Mouse (Mus musculus) adrenal gland, postnatal 10 days (tissue): Measurements from ENCODE around the gene Dgki. TPM values are rescaled to one million over a fixed set of nuclear protein-coding genes. Genes with fewer than 3 reads are reported as not detected.

Experiments
- DNase-seq: peaks from one replicate; pipeline ENCODE4 v3.0.0; 2021; ENCODE audit warnings: mixed read lengths
- long read RNA-seq, 2 experiments: library from polyadenylated mRNA; stranded (forward); transcript quantifications; one replicate each; pipeline ENCODE4 v2.0.0; 2021
- total RNA-seq, 2 experiments: library from RNA; stranded (reverse); gene quantifications; 2 replicates each; pipeline ENCODE4 v1.2.3; 2021

The Dgki gene
- 1 to 10 TPM; 2.1 to 2.5 TPM for total RNA-seq
- long read RNA-seq, experiment 1: 0 reads
- long read RNA-seq, experiment 2: 0 reads

GRCm38 (mm10) chr6:37299562-37300390, at the start of gene Dgki:
Gene Dgki, minus strand, starts transcription at chr6:37300184.
- DNase-seq: peak; percentile 47

- no peak for DNase-seq
These were observed 47.6 kb upstream of the Dgki start for GRCm38 (mm10) chr6:37347606-37348005.

GRCm38 (mm10) chr6:37338055-37338454, 38.1 kb upstream of the Dgki start:
- DNase-seq: no peak

GRCm38 (mm10) chr6:37336831-37337260, 36.9 kb upstream of the Dgki start:
- no peak for DNase-seq

- DNase-seq: no peak
These were observed 36.4 kb upstream of the Dgki start for GRCm38 (mm10) chr6:37336381-37336780.

- DNase-seq: no peak
These were observed 32.9 kb upstream of the Dgki start for GRCm38 (mm10) chr6:37332846-37333245.

- peak; percentile 52 for DNase-seq
These were observed 30.2 kb upstream of the Dgki start for GRCm38 (mm10) chr6:37329901-37330864.

GRCm38 (mm10) chr6:37329376-37329775, 29.4 kb upstream of the Dgki start:
- no peak for DNase-seq

- no peak for DNase-seq
These were observed 28.7 kb upstream of the Dgki start for GRCm38 (mm10) chr6:37328671-37329070.

- DNase-seq: no peak
These were observed 27.5 kb upstream of the Dgki start for GRCm38 (mm10) chr6:37327519-37327918.

- peak; percentile 52 for DNase-seq
These were observed 26.6 kb upstream of the Dgki start for GRCm38 (mm10) chr6:37326603-37326955.

GRCm38 (mm10) chr6:37325906-37326602, 26.1 kb upstream of the Dgki start:
- no peak for DNase-seq

- no peak for DNase-seq
These were observed 25.1 kb upstream of the Dgki start for GRCm38 (mm10) chr6:37325076-37325475.

- DNase-seq: no peak
These were observed 22.7 kb upstream of the Dgki start for GRCm38 (mm10) chr6:37322641-37323040.

- no peak for DNase-seq
These were observed 22.1 kb upstream of the Dgki start for GRCm38 (mm10) chr6:37322088-37322487.

GRCm38 (mm10) chr6:37317904-37318303, 17.9 kb upstream of the Dgki start:
- DNase-seq: no peak

GRCm38 (mm10) chr6:37315440-37315839, 15.5 kb upstream of the Dgki start:
- DNase-seq: no peak

- no peak for DNase-seq
These were observed 10.6 kb upstream of the Dgki start for GRCm38 (mm10) chr6:37310601-37311000.

- no peak for DNase-seq
These were observed 6.6 kb upstream of the Dgki start for GRCm38 (mm10) chr6:37306616-37307015.

- no peak for DNase-seq
These were observed 508 bp upstream of the Dgki start for GRCm38 (mm10) chr6:37300492-37300891.

- no peak for DNase-seq
These were observed 1.0 kb downstream of the Dgki start for GRCm38 (mm10) chr6:37298982-37299381.

GRCm38 (mm10) chr6:37297744-37298482, 2.1 kb downstream of the Dgki start:
- no peak for DNase-seq
